Mouse (Mus musculus): ENCODE results near the gene Tmem262. TPM values are rescaled to one million over a fixed set of nuclear protein-coding genes. Genes with fewer than 3 reads are reported as not detected.
A peak's percentile ranks its signal among the peaks of the same experiment; 100 is the strongest.

The Tmem262 gene
- polyA plus RNA-seq, 1 experiment from 2014 or later: not detected

DNA sequence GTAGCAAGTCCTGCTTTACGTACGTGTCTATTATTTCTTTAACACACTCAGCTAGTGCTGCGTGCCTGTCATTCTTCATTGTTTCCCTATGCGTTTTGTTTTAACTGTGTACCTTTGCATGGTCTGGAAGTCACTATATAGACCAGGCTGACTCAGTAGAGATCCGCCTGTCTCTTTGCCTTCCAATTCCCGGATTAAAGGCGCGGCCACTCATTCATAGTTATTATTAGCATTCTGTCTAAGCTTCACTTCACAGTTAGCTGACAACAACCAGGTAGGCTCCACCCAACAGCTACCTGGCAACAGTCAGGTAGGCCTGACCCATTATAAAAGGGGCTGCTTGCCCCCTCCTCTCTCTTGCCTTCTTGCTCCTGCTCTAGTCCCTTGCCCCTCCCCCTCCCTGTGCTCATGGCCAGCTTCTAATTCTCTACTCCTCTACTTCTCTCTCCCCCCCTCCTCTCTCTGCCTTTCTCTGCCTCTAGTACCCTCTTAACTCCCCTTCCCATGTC, 38.9 kb downstream of the Tmem262 start:
- Histone ChIP-seq H3K27me3 (ENCODE audit: insufficient read depth, poor library complexity, severe bottlenecking) (no peaks in the 10 kb centered on the region), H3K4me3 (peak overlapping the region; percentile 92), H3K27ac (peak overlapping the region; percentile 97), H3K4me1 (peaks cover 37% of the 10 kb centered on the region), H3K9me3 (no peaks in the 10 kb centered on the region), H3K36me3 (peaks cover 33% of the 10 kb centered on the region)
- no peak for DNase-seq (ENCODE audit: low spot score)
- WGBS: 2% methylated on average over 8 of the region's 8 CpGs

DNA sequence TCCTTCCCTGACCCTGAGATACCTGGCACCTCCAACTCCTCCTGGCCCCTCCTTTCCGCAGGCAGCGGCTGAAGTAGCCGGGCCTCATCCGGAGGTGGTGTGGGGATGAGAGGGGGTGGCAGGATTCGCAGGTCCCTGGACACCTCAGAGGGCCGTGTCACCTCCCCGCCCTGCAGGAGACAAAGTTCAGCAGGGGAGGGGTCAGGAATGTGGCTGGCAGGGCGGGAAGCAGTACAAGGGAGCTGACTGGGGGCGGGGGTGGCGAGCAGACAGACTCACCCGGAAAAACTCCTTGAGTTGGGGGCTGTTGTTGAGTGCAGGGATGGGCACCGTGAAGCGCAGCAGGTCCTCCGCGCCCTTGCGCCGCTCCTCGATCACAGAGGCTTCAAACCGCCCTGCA, 41.9 kb downstream of the Tmem262 start:
- no peaks in the 10 kb centered on the region for H3K9me3 ChIP-seq
- DNase-seq (ENCODE audit: low spot score): no peak
- peak overlapping the region; percentile 39 for H3K4me3 ChIP-seq
- peaks cover 24% of the 10 kb centered on the region for H3K4me1 ChIP-seq
- WGBS: 20% methylated on average over 19 of the region's 19 CpGs
- peaks cover 4% of the 10 kb centered on the region; the same call in 1 of the 2 replicates for H3K36me3 ChIP-seq
- no peaks in the 10 kb centered on the region for H3K27me3 ChIP-seq (ENCODE audit: insufficient read depth, poor library complexity, severe bottlenecking)
- peak overlapping the region; percentile 70; the same call in 1 of the 2 replicates for H3K27ac ChIP-seq

DNA sequence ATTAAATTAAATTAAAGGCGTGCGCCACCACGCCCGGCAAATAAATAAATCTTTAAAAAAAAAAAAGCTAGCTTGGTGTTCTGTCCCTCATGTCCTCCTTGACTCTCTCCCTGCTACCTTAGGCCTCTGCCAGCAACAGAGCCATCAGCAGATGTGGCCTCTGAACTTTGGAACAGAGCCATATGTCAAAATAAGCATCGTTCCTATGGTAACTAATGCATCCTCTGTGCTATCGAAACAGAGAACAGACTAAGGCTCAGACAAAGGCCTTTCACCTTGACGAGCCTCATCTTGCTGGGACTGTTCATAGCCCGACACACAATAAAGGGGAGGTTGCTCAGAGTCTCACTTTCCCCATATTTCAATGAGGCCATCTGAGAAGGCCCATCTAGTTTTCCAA, 43.5 kb downstream of the Tmem262 start:
- DNase-seq (ENCODE audit: low spot score): no peak

DNA sequence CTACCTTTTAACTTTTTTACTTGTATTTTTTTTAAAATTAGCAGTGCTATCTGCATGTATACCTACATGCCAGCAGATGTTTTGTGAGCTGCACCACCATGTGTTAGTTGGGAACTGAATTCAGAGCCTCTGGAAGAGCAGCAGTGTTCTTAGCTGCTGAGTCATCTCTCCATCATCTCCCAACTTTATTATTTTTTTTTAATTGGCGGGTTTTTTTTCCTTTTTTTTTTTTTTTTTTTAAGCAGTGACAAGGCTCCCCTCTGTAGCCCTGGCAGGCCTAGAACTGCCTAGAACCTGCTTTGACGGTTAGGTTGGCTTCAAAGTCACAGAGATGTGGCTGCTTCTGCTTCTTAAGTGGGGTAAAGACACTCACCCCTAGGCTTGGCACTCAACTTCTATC, 45.1 kb downstream of the Tmem262 start:
- Histone ChIP-seq H3K36me3 (peaks cover 4% of the 10 kb centered on the region; the same call in 1 of the 2 replicates), H3K27ac (no peak overlapping the region), H3K4me3 (no peak overlapping the region), H3K9me3 (no peaks in the 10 kb centered on the region), H3K27me3 (ENCODE audit: insufficient read depth, poor library complexity, severe bottlenecking) (no peaks in the 10 kb centered on the region), H3K4me1 (peaks cover 19% of the 10 kb centered on the region)
- 68% methylated on average over 2 of the region's 2 CpGs for WGBS
- no peak for DNase-seq (ENCODE audit: low spot score)

More for the DNA sequence above, 43.5 kb downstream of the Tmem262 start:
- H3K27me3 ChIP-seq (ENCODE audit: insufficient read depth, poor library complexity, severe bottlenecking): no peaks in the 10 kb centered on the region
- peaks cover 4% of the 10 kb centered on the region; the same call in 1 of the 2 replicates for H3K36me3 ChIP-seq
- WGBS: 86% methylated on average over 8 of the region's 8 CpGs
- no peak overlapping the region for H3K27ac ChIP-seq
- H3K4me3 ChIP-seq: no peak overlapping the region
- peaks cover 21% of the 10 kb centered on the region for H3K4me1 ChIP-seq
- H3K9me3 ChIP-seq: no peaks in the 10 kb centered on the region

DNA sequence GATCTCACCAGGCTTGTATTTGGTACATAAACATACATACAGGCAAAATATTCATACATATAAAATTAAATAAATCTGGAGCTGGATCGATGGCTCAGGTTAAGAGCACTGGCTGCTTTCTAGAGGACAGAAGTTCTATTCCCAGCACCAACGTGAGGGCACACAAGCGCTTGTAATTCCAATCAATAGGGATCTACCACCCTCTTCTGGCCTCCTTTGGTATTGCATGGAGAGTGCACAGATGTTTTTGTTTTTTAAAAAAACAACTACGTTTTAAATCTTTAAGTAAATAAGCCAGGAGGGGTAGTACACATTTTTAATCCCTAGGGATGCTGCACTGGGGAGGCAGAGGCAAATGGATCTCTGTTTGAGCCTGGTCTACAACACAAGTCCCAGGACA, 46.5 kb downstream of the Tmem262 start:
- Histone ChIP-seq H3K9me3 (no peaks in the 10 kb centered on the region), H3K36me3 (no peaks in the 10 kb centered on the region), H3K27me3 (ENCODE audit: insufficient read depth, poor library complexity, severe bottlenecking) (no peaks in the 10 kb centered on the region), H3K4me3 (no peak overlapping the region), H3K27ac (no peak overlapping the region), H3K4me1 (peaks cover 16% of the 10 kb centered on the region)
- DNase-seq (ENCODE audit: low spot score): no peak
- WGBS: 22% methylated on average over 4 of the region's 4 CpGs

DNA sequence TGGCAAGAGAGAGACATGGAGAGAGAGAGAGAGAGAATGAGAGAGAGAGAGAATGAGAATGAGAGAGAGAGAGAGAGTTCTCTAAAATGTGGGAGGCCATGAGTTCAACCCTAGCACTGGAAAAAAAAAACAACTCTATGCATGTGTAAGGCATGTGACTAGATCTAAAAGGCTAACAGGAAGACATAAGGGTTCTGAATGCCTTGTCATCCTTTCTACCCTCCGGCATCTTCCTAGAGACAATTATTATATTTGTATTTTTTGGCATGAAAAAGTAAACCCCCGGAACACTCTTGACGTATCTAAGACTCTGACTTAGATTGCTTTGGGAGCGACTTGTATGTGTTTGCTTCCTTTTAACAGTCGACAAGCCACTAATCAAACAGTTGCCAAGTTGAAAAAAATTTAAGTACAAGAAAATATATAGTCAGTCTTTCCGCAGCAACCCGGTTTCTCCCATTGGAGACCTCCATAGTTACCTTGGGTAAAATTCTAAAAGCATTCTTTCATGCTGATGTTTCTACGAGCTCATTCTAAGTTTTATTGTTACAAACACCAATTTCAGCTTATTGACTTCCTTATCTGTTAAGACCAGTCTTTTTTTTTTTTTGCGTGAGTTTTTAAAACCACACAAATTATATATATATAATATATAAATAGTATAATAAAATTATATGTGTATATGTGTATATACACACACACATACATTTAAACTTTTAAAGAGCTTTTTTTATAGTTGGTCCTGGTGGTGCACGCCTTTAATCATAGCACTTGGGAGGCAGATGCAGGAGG, 47.2 kb downstream of the Tmem262 start:
- peaks cover 13% of the 10 kb centered on the region for H3K4me1 ChIP-seq
- 68% methylated on average over 10 of the region's 10 CpGs for WGBS
- H3K4me3 ChIP-seq: peak overlapping the region; percentile 64
- peak overlapping the region; percentile 92; the same call in 1 of the 2 replicates for H3K27ac ChIP-seq
- H3K9me3 ChIP-seq: no peaks in the 10 kb centered on the region
- H3K36me3 ChIP-seq: no peaks in the 10 kb centered on the region
- no peaks in the 10 kb centered on the region for H3K27me3 ChIP-seq (ENCODE audit: insufficient read depth, poor library complexity, severe bottlenecking)
- DNase-seq (ENCODE audit: low spot score): no peak

DNA sequence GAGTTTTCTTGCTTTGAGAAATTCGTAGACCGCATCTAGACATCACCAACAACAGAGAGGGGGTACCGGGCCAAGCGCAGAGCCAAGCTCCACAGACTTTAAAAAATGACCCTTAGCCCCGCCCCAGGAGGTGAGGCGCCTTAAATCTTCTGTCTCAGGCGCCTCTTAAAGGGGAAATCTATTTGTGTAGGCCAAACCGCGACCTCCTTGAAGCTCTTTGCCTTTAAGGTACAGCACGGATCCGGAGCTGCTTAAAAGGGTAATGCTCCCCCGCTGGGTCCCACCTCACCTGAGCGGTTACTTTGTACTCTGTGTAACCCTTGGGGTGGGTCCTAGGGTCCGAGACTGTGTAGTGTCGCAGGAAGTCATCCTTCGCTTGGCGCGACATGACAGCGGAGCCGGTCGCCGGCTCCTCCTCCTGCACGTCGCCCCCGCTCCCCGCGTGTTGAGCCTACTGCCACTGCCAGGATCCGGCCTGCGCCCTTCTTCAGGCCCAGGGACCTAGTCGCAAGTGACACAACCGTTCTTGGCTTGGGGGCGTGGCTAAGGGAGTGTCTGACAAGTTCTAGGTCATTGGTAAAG, 48.0 kb downstream of the Tmem262 start, which contains the start of gene Snx15:
Snx15 (minus strand) TSS at position 545 of the 582 bp plus-strand sequence.
- Histone ChIP-seq H3K27ac (peak within 1 kb of the TSS; percentile 92), H3K36me3 (no peaks in the 10 kb centered on the region), H3K4me1 (peaks cover 10% of the 10 kb centered on the region), H3K4me3 (peak within 1 kb of the TSS; percentile 64), H3K9me3 (no peaks in the 10 kb centered on the region), H3K27me3 (ENCODE audit: insufficient read depth, poor library complexity, severe bottlenecking) (no peaks in the 10 kb centered on the region)
- 0% methylated on average over 32 of the region's 32 CpGs for WGBS
- DNase-seq (ENCODE audit: low spot score): peak; percentile 98

Small RNA genes lying within 50 kb of the gene (microRNA-seq; reads per million reads assigned to microRNA genes)
- 1.5 reads per million for gene Mir6988

Other genes starting within 250 kb of the Tmem262 start
- 40.6 and 46.3 TPM in 2 replicates for gene Frmd8, start 204.8 kb upstream of the Tmem262 start, polyA plus RNA-seq (2016; fragmentation: Nextera tagmentation; extraction: Ambion mirVana)
- 2.1 and 2.5 TPM in 2 replicates for gene Slc25a45, start 202.2 kb upstream of the Tmem262 start, polyA plus RNA-seq (2016; fragmentation: Nextera tagmentation; extraction: Ambion mirVana)
- gene Tigd3, start 185.9 kb upstream of the Tmem262 start, polyA plus RNA-seq (2016; fragmentation: Nextera tagmentation; extraction: Ambion mirVana): 2.4 and 2.9 TPM in 2 replicates
- gene Dpf2, start 167.0 kb upstream of the Tmem262 start, polyA plus RNA-seq (2016; fragmentation: Nextera tagmentation; extraction: Ambion mirVana): 134 and 150 TPM in 2 replicates
- 5.9 and 7.4 TPM in 2 replicates for gene Cdc42ep2, start 155.2 kb upstream of the Tmem262 start, polyA plus RNA-seq (2016; fragmentation: Nextera tagmentation; extraction: Ambion mirVana)
- gene Pola2, start 115.8 kb upstream of the Tmem262 start, polyA plus RNA-seq (2016; fragmentation: Nextera tagmentation; extraction: Ambion mirVana): 70.0 and 80.7 TPM in 2 replicates
- gene Slc22a20, start 93.9 kb upstream of the Tmem262 start, polyA plus RNA-seq (2016; fragmentation: Nextera tagmentation; extraction: Ambion mirVana): not detected in 2 replicates
- 7.3 and 7.4 TPM in 2 replicates for gene Capn1, start 64.1 kb upstream of the Tmem262 start, polyA plus RNA-seq (2016; fragmentation: Nextera tagmentation; extraction: Ambion mirVana)
- 25.4 and 31.0 TPM in 2 replicates for gene Syvn1, start 33.5 kb upstream of the Tmem262 start, polyA plus RNA-seq (2016; fragmentation: Nextera tagmentation; extraction: Ambion mirVana)
- 71.4 and 85.0 TPM in 2 replicates for gene Mrpl49, start 22.2 kb upstream of the Tmem262 start, polyA plus RNA-seq (2016; fragmentation: Nextera tagmentation; extraction: Ambion mirVana)
- 570 and 662 TPM in 2 replicates for gene Fau, start 22.2 kb upstream of the Tmem262 start, polyA plus RNA-seq (2016; fragmentation: Nextera tagmentation; extraction: Ambion mirVana)
- gene Znhit2, start 18.8 kb upstream of the Tmem262 start, polyA plus RNA-seq (2016; fragmentation: Nextera tagmentation; extraction: Ambion mirVana): 26.9 and 33.4 TPM in 2 replicates
- gene Tm7sf2, start 11.7 kb upstream of the Tmem262 start, polyA plus RNA-seq (2016; fragmentation: Nextera tagmentation; extraction: Ambion mirVana): 13.7 and 18.8 TPM in 2 replicates
- 57.3 and 60.5 TPM in 2 replicates for gene Vps51, start 2.8 kb upstream of the Tmem262 start, polyA plus RNA-seq (2016; fragmentation: Nextera tagmentation; extraction: Ambion mirVana)
- gene Gm28374, start 2.2 kb downstream of the Tmem262 start, polyA plus RNA-seq (2016; fragmentation: Nextera tagmentation; extraction: Ambion mirVana): 1.1 and 1.5 TPM in 2 replicates
- gene Zfpl1, start 4.9 kb downstream of the Tmem262 start, polyA plus RNA-seq (2016; fragmentation: Nextera tagmentation; extraction: Ambion mirVana): 63.4 and 71.3 TPM in 2 replicates
- 38.9 and 43.5 TPM in 2 replicates for gene Cdca5, start 5.0 kb downstream of the Tmem262 start, polyA plus RNA-seq (2016; fragmentation: Nextera tagmentation; extraction: Ambion mirVana)
- 0.26 and 0.39 TPM in 2 replicates for gene AC131692.1, start 14.4 kb downstream of the Tmem262 start, polyA plus RNA-seq (2016; fragmentation: Nextera tagmentation; extraction: Ambion mirVana)
- gene Naaladl1, start 25.7 kb downstream of the Tmem262 start, polyA plus RNA-seq (2016; fragmentation: Nextera tagmentation; extraction: Ambion mirVana): 0.52 and 0.59 TPM in 2 replicates
- gene Sac3d1, start 38.6 kb downstream of the Tmem262 start, polyA plus RNA-seq (2016; fragmentation: Nextera tagmentation; extraction: Ambion mirVana): 42.3 and 57.9 TPM in 2 replicates
- gene Snx15, start 48.3 kb downstream of the Tmem262 start, polyA plus RNA-seq (2016; fragmentation: Nextera tagmentation; extraction: Ambion mirVana): 22.4 and 25.8 TPM in 2 replicates
- not detected in 2 replicates for gene Batf2, start 61.0 kb downstream of the Tmem262 start, polyA plus RNA-seq (2016; fragmentation: Nextera tagmentation; extraction: Ambion mirVana)
- gene Arl2, start 61.5 kb downstream of the Tmem262 start, polyA plus RNA-seq (2016; fragmentation: Nextera tagmentation; extraction: Ambion mirVana): 91.2 and 105 TPM in 2 replicates
- not detected in 2 replicates for gene Majin, start 104.4 kb downstream of the Tmem262 start, polyA plus RNA-seq (2016; fragmentation: Nextera tagmentation; extraction: Ambion mirVana)
- gene Gpha2, start 146.3 kb downstream of the Tmem262 start, polyA plus RNA-seq (2016; fragmentation: Nextera tagmentation; extraction: Ambion mirVana): 0.24 TPM in 1 of 2 replicates, not detected in the other
- 21.2 and 25.7 TPM in 2 replicates for gene Ppp2r5b, start 155.8 kb downstream of the Tmem262 start, polyA plus RNA-seq (2016; fragmentation: Nextera tagmentation; extraction: Ambion mirVana)
- gene Atg2a, start 161.6 kb downstream of the Tmem262 start, polyA plus RNA-seq (2016; fragmentation: Nextera tagmentation; extraction: Ambion mirVana): 10.8 and 11.6 TPM in 2 replicates
- gene Ehd1, start 196.7 kb downstream of the Tmem262 start, polyA plus RNA-seq (2016; fragmentation: Nextera tagmentation; extraction: Ambion mirVana): 89.6 and 101 TPM in 2 replicates
- 0.33 and 0.38 TPM in 2 replicates for gene Cdc42bpg, start 226.4 kb downstream of the Tmem262 start, polyA plus RNA-seq (2016; fragmentation: Nextera tagmentation; extraction: Ambion mirVana)